Mouse (Mus musculus) lung, adult 18-20 months (tissue): Measurements from ENCODE around the gene Tnni3.
"Not testable (repeated sequence)": the region's sequence is repeated elsewhere in the genome, so short reads cannot be mapped to it uniquely, and the experiment has no call there.

Experiments
- DNase-seq, 2 experiments: peaks; one replicate each; pipeline ENCODE4 v3.0.0; 2022; ENCODE audit warnings: mixed read lengths in 2 of 2

The Tnni3 gene

DNA sequence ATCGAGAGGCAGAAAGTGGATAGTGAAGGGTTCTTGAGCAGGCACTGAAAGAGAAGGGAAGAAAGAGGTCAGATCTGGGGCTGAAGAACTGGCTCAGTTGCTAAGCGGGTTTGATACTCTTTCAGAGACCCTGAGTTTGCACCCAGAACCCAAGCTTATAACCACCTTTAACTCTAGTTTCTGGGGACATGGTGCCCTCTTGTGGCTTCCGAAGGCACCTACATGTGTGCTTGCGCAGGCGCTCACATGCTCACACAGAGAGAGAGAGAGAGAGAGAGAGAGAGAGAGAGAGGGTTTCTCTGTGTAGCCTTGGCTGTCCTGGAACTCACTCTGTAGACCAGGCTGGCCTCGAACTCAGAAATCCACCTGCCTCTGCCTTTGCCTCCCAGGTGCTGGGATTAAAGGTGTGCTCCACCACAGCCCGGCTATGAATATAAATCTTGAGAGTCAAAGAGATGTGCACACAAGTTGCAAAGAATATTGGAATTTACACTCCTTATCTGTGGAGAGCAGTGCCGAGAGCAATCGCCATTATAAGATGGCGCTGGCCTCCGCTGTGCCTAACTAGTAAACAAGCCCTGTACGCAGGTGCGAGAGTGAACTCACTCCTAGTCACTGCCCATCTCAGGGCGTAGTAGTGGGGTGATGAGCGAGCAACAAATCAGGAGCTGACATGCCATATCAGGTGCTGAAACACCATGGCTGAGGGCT, at the start of gene Tnni3:
Gene Tnni3, minus strand, starts transcription at position 18 of the 711 bp plus-strand sequence.
- peak; percentile 32 to 41 for DNase-seq

DNA sequence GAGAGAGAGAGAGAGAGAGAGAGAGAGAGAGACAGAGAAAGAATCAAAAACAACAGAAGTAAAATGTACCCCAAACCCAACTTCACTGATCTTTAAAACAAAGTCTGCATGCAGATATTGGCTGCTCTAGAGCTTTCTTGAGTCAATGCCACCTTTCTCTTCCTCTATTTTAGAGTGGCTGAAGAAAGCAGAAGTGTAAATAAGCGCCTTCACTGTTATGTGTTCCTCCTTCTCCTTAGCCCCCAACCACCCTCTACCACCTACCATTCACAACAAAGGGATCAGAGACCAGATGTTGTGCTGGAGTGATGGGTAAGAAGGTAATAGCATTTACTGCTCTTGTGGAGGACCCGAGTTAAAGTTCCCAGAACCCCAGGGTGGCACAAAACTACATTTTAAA, 48.3 kb upstream of the Tnni3 start:
- not testable (repeated sequence) for DNase-seq

DNA sequence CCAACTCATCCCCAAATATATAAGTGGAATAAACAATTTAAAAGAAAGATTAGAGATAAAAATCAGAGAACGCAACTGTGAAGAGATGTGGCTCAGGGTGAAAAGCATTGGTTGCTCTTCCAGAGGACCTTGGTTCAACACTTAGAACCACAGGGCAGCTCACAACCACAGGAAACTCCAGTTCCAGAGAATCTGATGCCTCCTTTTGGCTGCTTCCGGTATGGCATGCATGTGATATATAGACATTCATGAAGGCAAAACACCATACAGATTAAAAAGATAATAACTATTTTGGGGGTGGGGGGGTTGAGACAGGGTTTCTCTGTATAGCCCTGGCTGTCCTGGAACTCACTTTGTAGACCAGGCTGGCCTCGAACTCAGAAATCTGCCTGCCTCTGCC, 38.6 kb upstream of the Tnni3 start:
- no peak for DNase-seq

DNA sequence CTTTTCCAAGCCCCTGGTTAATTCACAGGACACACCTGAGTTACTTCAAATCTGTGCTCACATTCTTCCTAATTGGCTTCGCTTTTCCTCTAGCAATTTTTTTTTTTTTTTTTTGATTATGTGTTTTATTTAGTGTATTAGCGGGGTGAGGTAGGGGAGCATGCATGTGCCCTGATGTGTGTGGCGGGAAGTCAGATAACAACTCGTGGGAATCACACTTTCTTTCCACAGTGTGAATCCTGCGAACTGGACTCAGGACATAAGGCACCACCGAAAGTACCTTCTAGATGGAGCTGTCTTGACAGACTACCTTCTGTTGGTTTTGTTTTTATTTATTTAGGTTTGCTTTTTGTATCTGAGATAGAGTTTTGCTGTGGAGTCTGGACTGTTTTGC, 33.1 kb upstream of the Tnni3 start:
- DNase-seq: no peak

DNA sequence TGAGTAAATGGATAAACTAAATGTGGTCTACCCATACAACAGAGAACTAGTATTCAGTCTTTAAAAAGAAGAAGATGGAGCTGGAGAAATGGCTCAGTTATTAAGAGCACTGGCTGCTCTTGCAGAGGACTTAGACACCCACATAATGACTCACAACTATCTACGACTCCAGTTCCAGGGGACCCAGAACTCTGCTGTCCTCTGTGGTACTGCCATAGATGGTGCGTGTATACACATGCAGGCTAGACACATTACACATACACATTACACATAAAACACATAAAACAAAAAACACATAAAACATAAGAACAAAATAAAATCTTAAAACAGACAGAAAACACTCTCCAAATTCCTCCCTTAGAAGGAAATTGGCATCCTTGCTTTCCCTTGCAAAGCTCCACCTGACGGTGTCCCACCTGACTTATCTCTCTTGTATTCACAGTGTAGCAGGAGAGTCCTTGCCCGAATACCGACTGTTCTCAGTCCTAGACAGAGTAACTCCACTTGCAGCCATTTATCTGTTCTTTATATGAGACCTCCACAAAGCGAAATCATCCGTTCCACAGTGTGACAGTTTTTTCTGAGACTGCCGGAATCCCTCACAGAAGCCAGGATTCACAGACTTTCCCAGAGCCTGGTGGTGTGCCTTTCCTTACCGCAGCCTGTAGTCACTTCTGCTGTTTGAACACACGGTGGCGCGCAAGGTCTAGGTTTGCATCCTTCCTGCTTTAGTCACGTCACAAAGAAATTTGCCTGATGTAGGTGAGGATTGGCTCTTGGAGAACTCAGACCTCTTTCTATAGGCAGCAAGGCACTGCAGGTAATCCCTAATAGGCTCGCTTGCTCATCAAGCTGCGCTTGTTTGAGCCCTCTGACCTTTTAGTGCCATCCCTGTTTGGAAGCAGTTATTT, 32.5 kb upstream of the Tnni3 start:
- DNase-seq: peak; percentile 60 to 66

DNA sequence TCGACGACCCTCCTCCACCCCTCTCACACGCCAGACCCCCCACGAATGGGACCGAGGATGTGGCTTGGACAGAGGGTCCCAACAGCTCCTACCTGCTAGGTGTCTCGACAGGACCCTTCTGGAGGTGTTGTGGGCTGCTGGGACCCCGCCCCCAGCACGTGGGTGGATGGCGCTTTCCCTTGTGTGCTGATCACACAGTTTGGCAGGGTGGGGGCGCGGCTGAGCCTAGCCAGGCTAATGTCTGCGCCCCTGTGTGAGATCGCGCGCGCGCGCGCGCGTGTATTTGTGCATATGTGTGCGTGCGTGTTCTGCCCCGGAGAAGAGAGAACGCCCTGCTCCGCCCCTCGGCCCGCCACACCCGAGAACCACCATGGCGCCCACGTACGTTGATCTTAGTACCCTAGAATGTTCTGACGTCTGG, 23.2 kb upstream of the Tnni3 start, which contains the start of gene Syt5:
Gene Syt5, minus strand, starts transcription at position 321 of the 421 bp plus-strand sequence.
- peak in 1 of 2 experiments; percentile 14 for DNase-seq

DNA sequence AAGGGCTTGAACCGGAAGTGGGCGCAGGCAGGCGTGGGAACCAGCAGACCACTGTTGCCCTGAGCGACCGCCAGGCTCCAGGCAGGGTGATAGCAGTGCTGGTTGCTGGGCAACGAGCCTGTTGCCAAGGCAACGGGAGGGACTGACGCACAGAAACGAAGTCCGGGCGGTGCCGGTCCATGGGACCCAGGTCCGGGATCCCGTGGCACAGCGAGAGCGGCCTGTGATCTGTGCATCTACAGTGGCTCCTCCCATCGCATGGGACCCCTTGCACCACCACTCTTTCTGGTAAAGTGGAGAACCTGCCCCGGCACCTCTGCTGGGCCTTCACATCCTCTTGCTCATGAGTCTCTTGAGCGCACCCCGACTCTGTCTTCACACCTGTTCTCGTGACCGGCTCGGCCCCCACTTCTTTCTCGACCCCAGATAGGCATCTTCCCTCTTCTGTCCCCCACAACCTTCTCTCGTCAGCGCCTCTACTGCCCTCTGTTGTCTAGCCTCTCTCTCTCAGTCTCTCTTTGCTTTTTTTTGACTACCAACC, 22.6 kb upstream of the Tnni3 start:
- DNase-seq: peak; percentile 38 to 59

DNA sequence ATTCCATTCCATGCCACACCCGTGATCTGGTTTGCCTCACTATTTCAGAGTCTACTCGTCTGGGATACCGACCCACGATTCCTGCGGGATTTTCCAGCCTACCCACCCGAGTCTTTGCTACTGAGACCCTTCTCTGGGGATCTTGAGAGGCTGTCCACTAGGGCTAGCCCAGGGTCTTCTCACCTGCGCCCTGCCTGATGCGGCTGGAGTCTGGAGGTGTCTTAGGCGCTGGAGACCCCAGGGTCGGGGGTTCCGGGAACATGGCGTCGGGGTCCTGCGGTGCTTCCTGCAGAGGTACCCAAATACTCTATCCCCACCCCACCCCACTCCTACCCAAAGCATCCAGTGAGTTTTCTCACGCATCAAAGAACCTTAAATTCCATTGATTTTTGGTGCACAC, 22.0 kb upstream of the Tnni3 start:
- no peak for DNase-seq

DNA sequence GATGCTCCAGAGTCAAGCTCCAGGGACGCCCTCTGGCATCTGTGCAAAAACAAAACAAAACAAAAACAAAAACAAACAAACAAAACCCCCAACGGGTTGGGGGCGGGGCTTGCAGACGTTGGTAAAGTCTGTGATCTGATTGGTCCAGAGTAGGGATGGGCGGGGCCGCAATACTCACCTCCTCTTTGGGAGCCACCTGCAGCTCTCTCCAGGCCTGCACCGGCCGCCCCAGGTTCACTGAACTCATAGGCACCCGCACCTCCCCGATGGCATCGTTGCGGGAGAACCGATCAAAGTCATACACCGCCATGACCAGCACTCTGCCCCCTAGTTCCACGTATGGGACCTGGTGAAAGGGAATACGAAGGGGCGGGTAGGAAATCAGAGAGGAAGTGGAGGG, 18.0 kb upstream of the Tnni3 start:
- no peak for DNase-seq

DNA sequence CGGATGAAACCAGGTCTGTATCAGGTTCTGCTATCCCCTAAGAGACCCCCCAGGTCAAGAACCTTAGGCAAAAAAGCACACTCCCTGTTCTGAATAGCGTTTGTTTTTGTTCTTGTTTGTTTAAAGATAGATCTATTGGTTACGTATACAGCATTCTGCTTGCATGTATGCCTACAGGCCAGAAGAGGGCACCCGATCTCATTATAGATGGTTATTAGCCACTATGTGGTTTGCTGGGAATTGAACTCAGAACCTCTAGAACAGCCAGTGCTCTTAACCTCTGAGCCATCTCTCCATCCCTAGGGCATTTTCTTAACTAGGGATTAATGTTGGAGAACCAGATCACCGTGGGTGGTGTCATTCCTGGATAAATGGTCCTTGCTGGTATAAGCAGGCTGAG, 17.3 kb upstream of the Tnni3 start:
- no peak for DNase-seq

DNA sequence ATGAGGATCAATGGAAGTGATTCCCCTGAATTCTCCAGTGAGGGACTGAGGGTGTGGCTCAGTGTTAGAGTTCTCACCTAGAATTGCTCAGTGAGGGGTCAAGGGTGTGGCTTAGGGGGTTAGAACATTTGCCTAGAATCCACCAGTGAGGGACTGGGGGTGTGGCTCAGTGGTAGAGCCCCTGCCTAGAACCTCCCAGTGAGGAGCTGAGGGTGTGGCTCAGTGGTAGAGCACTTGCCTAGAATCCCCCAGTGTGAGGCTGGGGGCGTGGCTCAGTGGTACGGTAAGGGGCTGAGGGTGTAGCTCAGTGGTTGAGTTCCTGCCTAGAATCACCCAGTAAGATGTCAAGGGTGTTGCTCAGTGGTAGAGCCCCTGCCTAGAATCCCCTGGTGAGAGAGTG, 15.0 kb upstream of the Tnni3 start:
- DNase-seq: no peak

DNA sequence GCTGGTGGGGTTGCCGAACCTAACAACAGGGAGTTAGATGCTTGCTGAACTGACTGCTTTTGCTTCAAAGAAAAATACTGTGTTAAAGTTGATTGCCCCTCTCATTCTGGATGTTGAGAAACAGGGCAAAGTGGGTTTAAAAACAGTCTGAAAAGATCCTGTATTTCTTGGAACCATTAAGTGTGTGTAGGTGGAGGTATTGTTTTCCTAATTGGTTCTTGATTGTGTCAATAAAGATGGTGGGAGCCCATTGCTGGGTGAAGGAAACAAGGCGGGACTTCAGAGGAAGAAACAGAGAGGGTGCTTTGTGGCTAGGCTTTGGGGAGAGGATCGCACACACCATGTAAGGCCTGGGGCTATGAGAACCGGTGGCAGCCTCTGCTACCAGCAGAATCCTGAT, 13.2 kb upstream of the Tnni3 start:
- DNase-seq: no peak

DNA sequence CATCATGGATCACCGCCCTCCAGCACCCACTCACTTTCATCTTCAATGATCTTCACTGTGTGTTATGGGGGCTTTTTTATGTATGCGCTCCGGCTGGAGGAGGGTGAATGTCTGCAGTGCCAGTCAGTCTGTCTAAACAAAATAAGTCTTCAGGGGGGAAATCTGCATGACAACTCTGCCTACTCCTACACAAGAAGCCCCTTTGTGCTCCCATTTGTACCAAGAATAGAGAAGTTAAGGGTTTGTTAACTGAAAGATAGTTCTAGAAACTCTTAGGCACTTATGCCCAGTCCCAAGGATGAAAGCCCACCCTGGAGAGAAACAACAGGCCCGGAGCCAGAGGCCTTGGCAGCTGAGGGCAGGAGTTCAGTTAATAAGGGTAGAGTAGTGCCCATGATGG, 12.3 kb upstream of the Tnni3 start:
- no peak for DNase-seq

DNA sequence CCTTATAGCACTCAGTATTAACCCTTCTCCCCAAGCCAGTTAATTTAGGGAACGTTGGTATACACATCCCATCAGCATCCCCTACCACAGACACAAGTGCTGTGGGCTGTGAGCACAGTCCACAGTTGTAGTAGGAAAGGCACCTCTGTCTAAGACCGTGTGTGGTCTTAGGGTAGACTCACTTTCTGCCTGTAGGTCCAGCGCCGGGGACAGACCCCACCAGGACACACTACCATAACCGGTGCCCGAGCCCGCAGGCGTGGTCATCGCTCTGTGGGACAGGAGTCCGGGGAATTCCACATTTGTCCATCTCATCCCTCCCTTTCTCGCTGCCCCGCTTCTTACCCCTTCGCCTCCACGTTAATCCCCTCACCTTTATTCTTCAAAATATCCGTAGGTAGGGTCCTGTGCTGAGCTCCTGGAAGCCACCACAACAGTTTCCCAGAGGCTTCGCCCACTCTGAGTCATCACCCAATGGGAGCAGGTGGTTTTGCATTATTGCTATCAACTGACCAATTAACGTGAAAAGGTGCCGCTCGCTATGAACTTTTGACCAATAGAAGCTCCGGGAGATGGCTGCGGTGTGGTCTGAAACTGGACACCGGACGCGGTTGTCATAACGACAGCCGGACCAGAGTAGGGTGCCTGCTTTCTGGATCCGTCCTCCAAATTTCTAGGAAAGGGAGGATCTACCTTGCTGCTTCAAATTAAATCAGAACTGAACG, 8.1 kb upstream of the Tnni3 start, which contains the start of gene Dnaaf3:
Gene Dnaaf3, minus strand, starts transcription at position 449 of the 725 bp plus-strand sequence.
- peak; percentile 74 to 81 for DNase-seq

DNA sequence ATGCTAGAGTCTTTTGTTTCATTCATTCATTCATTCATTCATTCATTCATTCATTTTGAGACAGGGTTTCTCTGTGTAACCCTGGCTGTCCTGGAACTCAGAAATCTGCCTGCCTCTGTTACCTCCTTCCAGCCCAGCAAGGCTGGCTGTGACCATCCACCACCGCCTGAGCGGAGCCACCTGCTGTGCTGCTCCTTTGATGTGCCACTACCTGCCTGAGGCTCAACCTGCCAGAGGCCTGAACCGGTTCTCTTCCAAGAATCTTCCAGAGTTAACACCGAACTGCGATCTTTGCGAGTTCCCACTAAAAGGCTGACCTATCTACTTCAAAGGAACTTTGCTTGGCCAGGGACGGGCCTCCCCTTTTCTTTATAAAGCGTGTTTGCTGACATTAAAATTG, 6.1 kb upstream of the Tnni3 start:
- DNase-seq: not testable (repeated sequence)

DNA sequence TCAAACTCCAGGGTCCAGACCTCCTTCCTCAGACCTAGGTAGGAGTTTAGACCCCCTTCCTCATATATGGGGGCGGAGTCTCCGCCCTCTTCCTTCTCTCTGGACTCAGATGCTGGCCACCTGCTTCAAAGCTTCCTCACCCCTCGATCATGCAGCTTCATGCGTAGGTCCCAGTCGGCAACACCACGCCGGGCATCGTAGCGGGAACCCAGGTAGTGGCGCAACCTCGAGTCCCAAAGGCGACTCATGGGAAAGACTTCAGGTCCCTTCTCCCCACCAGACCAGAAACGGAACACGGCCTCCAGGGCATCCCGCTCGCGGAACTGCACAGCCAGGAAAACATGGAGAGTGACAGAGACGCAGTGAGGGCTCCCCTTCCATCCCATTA, 3.3 kb upstream of the Tnni3 start:
- DNase-seq: no peak

DNA sequence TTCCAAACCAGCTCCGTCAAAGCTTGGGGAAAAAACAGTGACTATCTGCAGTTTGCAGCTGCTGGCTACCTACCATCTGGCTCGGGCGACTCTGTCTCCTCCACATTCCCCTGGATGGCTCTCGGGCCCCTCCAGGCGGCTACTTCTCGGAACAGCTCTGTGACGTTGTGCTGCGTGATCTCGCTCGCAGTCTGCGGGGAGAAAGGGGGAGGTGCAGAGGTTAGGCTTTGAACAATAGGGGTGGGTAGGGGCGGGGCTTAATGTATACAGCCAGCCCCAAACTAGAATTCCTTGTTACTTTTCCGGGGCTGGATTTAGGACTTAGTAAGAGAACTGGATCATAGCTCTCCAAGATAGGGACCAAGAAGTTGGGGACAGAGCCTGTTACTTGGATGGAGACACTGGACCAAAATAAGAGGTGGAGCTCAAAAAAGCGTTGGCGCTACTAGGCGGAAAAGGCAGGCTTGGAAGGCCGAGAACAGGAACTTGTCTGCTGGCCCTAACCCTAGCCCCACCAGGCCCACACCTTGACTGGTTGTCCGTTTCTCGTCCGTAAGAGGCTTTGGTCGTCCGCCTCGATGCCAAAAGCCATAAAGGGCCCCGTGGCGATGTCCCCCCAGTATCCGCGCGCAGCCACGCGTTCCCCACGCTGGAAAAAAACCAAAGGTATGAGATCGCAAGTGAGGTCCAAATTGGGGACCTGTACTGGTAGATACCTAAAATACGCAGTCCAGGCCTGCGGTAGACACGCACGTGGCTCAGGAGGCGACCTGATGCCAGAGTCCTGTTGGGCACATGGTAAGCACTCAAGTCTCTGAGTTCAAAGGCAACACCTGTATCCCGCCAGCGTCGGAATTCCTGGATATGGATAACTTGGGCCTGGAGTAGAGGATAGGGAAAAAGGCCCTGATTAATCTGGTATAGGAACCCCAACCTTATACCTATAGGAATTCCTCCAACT, 2.6 kb upstream of the Tnni3 start:
- DNase-seq: peak; percentile 79 to 80

DNA sequence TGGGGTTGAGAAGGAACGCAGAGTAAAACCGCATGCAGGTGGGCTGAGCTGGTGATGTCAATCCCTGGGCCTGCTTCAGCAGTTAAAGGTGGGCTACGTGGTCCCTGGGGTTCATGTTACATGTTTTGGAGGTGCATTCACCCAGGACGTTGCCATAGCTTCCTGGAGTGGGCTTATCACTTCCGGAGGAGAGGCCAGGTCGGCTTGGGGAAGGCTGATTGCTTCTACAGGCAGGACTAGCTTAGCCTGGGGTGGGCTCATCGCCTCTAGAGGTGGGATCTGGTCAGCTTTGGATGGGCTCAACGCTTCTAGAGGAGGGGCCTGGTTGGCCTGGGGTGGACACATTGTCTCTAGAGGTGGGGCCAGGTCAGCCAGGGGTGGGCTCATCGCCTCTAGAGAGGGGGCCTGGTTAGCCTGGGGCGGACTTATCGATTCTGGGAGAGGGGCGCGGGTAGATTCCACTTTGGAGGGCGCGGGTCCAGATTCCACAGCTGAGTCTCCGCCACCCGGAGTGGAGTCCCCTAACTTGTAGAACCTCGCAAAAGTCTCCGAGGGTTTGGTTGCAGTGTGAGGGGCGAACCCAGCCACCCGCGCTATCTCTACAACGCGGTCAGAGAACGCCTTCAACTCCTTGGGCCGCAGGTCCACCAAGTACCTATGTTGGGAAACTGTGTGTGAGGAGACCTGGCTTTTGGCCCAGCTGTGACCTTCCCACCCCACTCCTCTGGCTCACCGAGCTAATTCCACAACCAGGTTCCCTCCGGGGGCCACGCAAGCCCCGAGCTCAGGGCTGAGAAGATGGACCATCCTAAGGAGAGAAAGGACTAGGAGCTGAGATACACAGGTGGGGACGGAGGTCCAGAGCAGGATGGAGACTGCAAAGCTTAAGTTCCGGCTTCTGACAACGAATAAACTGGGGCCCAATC, 561 bp downstream of the Tnni3 start:
- DNase-seq: no peak

DNA sequence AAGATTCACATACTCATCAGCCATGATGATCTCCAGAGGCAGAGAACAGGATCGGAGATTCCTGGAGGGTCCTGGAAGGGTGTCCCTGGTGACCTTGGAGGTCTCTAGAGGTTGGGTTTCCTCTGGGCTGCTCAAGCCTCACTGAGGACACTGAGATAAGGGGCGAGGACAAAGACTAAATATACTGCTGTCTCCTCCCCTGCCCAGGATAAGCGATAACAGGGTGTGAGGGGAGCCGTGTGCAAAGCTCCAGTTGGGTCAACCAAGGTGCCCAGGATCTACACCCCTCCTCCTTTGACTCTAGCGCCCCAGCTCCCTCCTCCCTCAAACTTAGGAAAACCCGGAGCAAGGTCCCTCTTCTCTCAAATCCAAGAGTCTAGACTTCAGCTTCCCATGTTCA, 1.7 kb downstream of the Tnni3 start:
- DNase-seq: no peak

DNA sequence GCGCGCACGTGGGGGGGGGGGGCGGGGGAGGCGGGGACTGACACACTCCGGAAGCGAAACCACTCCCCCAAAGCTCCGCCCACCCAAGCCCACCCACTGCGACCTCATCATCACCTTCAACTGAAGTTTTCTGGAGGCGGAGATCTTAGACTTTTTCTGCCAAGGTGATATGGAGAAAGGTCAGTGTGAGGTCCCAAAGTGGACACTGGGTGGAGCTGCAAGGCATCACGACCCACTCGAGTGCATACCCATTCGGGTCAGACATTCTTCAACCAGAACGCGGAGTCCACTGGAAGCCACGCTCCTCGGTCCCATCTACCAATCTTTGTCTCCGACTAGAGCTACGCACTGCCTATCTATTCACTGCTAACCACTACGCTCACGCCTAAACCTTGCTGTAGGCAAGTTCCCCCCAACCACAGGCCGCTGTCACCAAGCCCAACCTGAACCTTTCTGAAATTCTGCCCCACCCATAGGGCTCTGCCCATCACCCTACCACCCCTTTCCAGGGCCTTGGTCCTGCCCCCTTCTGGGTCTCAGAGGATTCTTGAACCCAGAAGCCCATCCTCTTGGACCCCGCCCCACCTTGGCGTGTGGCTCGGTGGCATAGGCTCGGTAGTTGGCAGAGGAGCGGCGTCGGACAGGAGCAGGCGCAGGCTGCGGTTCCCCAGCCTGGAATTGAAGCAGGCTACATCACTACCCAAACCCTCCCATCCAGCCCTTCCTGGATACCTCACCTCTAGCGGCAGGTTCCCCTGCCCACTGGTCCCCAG, 2.6 kb downstream of the Tnni3 start:
- no peak for DNase-seq
